Mouse (Mus musculus): ENCODE data around the gene Gm5478. TPM values are rescaled to one million over a fixed set of nuclear protein-coding genes. Genes with fewer than 3 reads are reported as not detected.
"Not testable (repeated sequence)": the region's sequence is repeated elsewhere in the genome, so short reads cannot be mapped to it uniquely, and the experiment has no call there.

The Gm5478 gene
- not detected for total RNA-seq (2021)
- long read RNA-seq, experiment 1: 0 reads
- long read RNA-seq, experiment 2: 0 reads

DNA sequence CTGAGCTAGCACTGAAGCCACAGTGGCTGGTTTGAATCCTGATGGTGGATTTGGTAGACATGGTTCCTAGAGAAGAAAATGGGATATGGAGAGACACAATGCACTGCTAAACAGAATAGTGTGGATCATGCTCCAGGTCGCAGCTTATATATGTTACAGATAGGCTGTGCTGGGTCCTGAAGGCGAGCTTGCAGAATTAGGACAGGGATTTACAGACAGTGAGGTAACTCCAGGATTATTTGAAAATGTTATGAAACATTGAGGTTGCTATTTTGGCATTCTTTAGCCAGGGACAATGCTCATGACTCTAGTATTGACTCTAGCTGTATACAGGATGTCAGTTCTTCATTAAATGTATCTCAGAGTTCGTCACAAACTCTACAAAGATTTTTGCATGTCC, at the start of gene Gm5478:
Gene Gm5478, minus strand, starts transcription at position 101 of the 400 bp plus-strand sequence.
- intact Hi-C loops (cut with DNase I): no loop called here
- no peak for DNase-seq

GRCm38 (mm10) chr15:101694207-101694606, 47.0 kb upstream of the Gm5478 start, which contains the start of gene Krt6a:
Gene Krt6a (minus strand): TSS chr15:101694307.
- intact Hi-C loops (cut with DNase I): no loop called here
- no peak for DNase-seq

DNA sequence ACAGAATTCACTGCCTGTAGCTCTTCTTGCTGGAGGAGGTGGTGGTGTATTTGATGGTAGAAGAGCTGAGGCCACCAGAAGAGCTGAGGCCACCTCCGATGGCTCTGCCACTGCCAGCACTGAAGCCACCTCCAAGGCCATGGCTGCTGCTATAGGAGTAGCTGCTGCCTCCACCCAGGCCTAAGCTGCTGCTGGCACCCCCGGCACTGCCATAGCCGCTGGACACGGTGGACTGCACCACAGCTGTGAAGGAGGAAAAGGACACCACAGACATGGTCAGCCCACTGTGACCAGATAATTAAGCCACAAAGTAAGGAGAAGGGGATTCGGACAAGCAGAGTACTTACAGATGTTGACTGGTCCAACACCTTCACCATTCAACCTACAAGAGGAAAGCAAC, 43.3 kb upstream of the Gm5478 start:
- intact Hi-C loops (cut with DNase I); DNase-seq: not testable (repeated sequence)

DNA sequence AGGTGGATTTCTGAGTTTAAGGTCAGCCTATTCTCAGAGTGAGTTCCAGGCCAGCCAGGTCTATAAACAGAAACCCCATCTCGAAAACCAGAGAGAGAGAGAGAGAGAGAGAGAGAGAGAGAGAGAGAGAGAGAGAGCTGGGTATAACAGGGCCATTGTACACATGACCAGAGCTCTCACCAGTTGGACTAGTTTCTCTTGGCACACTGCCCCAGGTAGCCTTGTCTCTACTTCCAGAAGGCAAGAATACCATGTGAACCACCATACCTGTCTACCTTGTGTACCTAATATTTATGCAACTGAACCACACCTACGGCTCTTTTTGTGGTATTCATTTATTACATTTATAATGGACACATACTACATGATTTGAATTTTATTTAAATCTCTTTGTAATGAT, 41.0 kb upstream of the Gm5478 start:
- intact Hi-C loops (cut with DNase I): no loop called here
- no peak for DNase-seq

DNA sequence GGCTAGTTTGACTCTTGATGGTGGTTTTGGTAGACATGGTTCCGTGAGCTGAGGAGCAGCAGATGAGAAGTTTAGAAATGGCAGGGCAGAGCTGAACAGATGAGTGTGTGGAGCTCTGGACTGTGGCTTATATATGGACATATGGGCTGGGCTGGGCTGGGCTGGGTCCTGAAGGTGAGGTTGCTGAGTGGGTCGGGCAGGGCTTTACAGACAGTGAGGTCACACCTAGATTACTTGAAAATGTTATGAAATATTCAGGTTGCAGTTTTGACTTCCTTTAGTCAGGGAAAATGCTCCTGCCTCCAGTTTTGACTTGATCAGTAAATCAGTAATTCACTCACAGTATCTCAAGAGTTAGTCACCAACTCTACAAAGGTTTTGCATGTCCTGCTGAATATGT, 33.0 kb upstream of the Gm5478 start, which contains the start of gene Krt6b:
Gene Krt6b, minus strand, starts transcription at position 101 of the 400 bp plus-strand sequence.
- DNase-seq: no peak
- intact Hi-C loops (cut with DNase I): no loop called here

DNA sequence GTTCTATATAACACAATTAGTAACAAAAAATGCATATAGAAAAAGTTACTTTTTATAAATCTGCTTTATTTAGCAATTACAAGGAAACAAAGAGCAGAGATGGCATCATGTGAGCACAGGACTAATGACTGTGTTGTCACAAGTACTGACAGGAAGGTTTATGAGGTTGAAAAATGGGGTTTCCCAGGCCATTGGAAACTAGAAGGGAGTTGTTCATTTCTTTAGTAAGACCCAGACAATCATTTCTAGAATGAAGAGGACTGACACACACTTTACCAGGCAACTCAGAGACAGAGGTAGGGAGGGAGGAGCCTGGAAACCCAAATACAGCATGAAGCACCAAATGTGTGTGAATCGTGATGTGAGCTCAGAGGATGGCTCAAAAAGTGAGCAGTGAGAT, 28.8 kb upstream of the Gm5478 start:
- intact Hi-C loops (cut with DNase I): no loop called here
- DNase-seq: no peak

DNA sequence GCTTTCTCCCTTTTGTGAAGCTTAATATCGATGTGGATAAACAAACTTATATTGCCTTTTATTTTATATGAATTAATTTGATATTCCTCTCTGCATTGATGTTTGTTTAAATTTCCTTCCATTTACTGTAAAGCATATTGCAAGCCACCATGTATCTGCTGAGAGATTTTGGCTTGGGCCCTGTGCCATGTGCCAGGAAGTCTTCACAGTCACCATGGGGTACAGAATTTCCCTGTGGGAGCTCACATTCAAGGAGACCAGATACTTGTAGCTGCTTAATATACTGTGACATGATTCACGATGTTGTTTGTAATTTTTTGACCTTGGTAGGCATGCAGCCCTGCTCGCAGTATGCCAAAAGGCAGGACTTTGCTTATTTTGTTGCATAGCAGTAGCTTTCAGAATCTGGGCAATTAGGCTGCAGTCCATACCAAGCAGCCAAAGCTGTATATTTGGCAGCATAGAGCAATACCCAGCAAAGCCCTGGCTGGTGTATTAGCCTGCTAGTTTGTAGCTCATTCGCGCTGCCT, 5.6 kb upstream of the Gm5478 start:
- no peak for DNase-seq
- intact Hi-C loops (cut with DNase I): no loop called here

GRCm38 (mm10) chr15:101627884-101628283, 19.3 kb downstream of the Gm5478 start, which contains the start of gene Gm5414:
Gene Gm5414 (minus strand): TSS chr15:101628188.
- DNase-seq: no peak
- intact Hi-C loops (cut with DNase I): no loop called here

DNA sequence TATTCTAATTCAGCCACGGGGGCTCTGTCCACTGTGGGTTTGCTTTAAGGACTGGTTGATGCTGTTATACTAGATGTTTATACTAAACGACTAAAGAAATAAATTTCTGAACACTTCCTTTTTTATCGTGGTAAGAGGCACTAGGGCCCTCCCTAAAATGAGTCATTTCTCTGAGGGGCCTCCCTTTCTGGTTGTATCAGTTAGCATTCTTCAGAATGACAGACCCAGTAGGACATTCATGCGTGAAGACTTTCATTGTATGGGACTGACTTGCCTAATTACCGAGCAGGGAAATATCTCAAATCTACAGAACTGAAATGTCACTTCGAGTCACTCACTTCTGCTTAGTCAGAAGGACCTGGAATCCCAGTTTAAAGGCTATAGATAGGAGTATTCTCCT, 48.1 kb downstream of the Gm5478 start:
- intact Hi-C loops (cut with DNase I): no loop called here
- DNase-seq: no peak

Small RNA genes within 50 kb of the gene (microRNA-seq; reads per million reads assigned to microRNA genes)
- gene Gm44342 (0 reads per million in 2 experiments), gene Gm44383 (0 reads per million in 2 experiments), gene Gm44479 (0 reads per million in 2 experiments)

Other genes starting within 250 kb of the Gm5478 start
- 1 to 10 TPM; 3.2 to 3.4 TPM for gene Krt7, start 236.3 kb downstream of the Gm5478 start, total RNA-seq (2021)
- gene Krt87, start 208.6 kb downstream of the Gm5478 start, total RNA-seq (2021): not detected
- not detected for gene Krt88, start 199.6 kb downstream of the Gm5478 start, total RNA-seq (2021)
- not detected for gene Krt81, start 183.6 kb downstream of the Gm5478 start, total RNA-seq (2021)
- not detected for gene Krt86, start 173.9 kb downstream of the Gm5478 start, total RNA-seq (2021)
- gene Krt83, start 155.9 kb downstream of the Gm5478 start, total RNA-seq (2021): not detected
- not detected for gene Gm49425, start 130.1 kb downstream of the Gm5478 start, total RNA-seq (2021)
- gene Krt84, start 114.6 kb downstream of the Gm5478 start, total RNA-seq (2021): under 1 TPM in 1 of 2 experiments, not detected in 1; 0.15 TPM
- gene Krt82, start 96.7 kb downstream of the Gm5478 start, total RNA-seq (2021): not detected
- gene Krt90, start 84.4 kb downstream of the Gm5478 start, total RNA-seq (2021): under 1 TPM in 1 of 2 experiments, not detected in 1; 0.14 TPM
- not detected for gene Krt75, start 73.5 kb downstream of the Gm5478 start, total RNA-seq (2021)
- not detected for gene Gm5414, start 19.2 kb downstream of the Gm5478 start, total RNA-seq (2021)
- gene Krt6b, start 32.9 kb upstream of the Gm5478 start, total RNA-seq (2021): under 1 TPM in 1 of 2 experiments, not detected in 1; 0.22 TPM
- gene Krt6a, start 46.9 kb upstream of the Gm5478 start, total RNA-seq (2021): not detected
- gene Krt5, start 65.5 kb upstream of the Gm5478 start, total RNA-seq (2021): 1 to 10 TPM in 1 of 2 experiments, under 1 TPM in 1; 0.33 to 2.1 TPM
- gene Krt71, start 95.7 kb upstream of the Gm5478 start, total RNA-seq (2021): not detected
- not detected for gene Krt72, start 139.1 kb upstream of the Gm5478 start, total RNA-seq (2021)
- gene Krt73, start 155.0 kb upstream of the Gm5478 start, total RNA-seq (2021): not detected
- not detected for gene Krt2, start 170.8 kb upstream of the Gm5478 start, total RNA-seq (2021)
- gene Krt1, start 203.4 kb upstream of the Gm5478 start, total RNA-seq (2021): under 1 TPM in 1 of 2 experiments, not detected in 1; 0.07 TPM
- not detected for gene Krt77, start 222.3 kb upstream of the Gm5478 start, total RNA-seq (2021)
- not detected for gene Krt76, start 245.5 kb upstream of the Gm5478 start, total RNA-seq (2021)